Mouse (Mus musculus) left cerebral cortex, postnatal 10 days (tissue): Measurements from ENCODE around the gene Dgcr2. TPM values are rescaled to one million over a fixed set of nuclear protein-coding genes. Genes with fewer than 3 reads are reported as not detected.

Experiments used
- DNase-seq, 2 experiments: peaks; one replicate each; pipeline ENCODE4 v3.0.0; 2021 to 2022; ENCODE audit warnings: low spot score in 2 of 2, mixed read lengths in 1 of 2; ENCODE audit errors: extremely low spot score in 1 of 2
- intact Hi-C: fragments of 180-260 bp; cut with DNase I; formaldehyde crosslinking; loops from one replicate; pipeline ENCODE4 v1.15.1; 2025
- total RNA-seq, 2 experiments: library from RNA; stranded (reverse); gene quantifications; 2 replicates each; pipeline ENCODE4 v1.2.3; 2021

Dgcr2 gene
- 100 to 1,000 TPM; 106 to 107 TPM for total RNA-seq

DNA sequence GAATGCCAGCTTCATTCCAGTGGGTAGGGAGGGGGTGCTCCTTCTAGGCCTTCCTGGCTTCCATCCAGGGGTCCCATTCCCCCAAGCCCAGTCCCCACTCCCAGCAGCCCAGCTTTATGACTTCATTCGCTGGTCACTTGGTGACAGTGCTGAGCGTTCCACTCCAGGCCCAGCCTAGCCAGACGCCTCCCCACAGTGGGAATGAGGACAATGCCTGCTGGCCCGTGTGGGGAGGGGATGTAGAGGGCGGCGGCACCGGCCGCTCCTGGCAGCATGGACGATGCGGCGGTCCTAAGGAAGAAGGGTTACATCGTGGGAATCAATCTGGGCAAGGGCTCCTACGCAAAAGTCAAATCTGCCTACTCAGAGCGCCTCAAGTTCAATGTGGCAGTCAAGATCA lies at the start of gene Dgcr2, which contains the start of gene Tssk2:
Gene Dgcr2, minus strand, starts transcription at position 101 of the 400 bp plus-strand sequence.
Gene Tssk2, plus strand, starts transcription at position 176 of the 400 bp plus-strand sequence.
- intact Hi-C loops: no loop called here
- DNase-seq: peak in 1 of 2 experiments; percentile 25

DNA sequence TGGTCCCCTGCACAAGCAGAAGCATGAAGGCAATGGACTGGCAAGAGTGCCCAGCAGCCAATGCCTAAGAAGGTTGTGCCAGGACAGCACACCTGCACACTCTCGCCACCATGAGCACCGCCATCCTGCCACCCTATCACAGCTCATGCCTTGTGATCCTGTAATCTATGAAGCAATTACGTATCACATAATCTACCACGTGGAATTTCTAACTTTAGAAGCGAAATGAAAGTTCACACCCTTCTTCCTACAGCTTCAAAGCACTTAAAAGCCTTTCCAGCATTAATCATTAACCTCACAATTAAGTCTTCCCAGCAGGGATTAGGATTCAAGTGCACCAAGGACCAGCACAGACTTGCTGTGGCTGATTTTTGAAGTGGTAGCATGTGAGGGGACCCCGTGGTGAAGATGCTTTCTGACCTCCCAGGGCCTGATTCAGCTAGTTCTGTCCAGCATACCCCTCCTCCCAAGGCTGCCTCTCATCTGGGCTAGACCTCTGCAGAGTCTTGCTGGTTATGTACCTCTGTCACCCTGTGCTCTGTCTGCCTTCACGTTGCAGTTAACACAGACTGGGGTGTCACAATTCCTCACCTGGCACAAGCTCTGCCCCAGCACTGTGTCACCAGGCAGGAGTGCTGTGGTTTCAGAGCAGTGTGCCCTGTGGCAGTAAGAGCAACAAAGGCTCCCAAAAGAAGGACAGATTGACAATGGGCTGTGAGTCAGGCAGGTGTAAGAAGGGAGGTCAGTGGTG lies 46.9 kb upstream of the Dgcr2 start:
- no peak for DNase-seq
- intact Hi-C loops: no loop called here

DNA sequence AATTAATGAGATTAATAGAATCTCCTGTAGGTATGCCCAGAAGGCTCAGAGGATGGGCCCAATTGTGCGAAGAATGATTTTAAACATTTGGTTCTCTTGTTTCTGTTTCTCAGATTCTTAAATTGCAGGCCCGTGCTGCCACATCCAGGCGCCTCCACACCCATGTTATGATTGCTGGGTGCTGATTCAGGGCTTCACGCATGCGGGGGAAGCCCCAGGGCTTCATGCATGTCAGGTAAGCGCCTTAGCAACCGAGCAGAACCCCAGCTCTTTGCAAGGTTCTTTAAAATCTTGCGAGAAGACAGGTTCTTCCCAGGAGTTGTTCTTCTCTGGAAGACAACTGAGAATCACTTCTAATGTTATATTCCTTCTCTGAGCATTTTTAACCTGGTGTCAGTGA lies 45.1 kb upstream of the Dgcr2 start:
- intact Hi-C loops: no loop called here
- no peak for DNase-seq

DNA sequence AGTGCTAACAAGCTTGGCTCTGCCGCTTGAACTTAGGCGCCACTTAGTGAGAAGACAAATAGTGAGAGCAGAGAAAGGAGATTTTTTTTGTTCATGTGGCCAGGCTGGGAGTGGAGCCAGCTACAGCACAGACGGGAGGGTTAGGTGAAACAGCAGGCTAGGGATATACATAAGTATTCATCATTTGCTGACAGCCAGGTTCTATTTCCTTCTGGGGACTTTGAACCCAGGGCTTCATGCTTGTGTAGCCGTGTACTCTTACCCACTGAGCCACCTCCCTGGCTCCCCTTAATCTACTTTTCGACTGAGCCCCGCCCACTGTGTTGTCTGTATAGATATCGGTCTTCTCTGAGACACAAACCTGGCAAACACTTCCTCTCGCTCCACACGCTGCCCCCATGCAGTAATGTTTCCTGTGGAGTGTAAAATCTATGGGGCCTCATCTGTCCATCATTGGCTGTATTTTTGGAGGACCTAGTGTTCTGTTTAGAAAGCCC lies 40.9 kb upstream of the Dgcr2 start:
- intact Hi-C loops: loop anchor here (5.0 kb wide), 1 partner anchor 48 kb away; no protein-coding TSS in a partner anchor
- DNase-seq: no peak

GRCm38 (mm10) chr16:17938821-17939220 lies 40.5 kb upstream of the Dgcr2 start:
- intact Hi-C loops: loop anchor here (5.0 kb wide), 1 partner anchor 48 kb away; no protein-coding TSS in a partner anchor
- DNase-seq: peak in 1 of 2 experiments; percentile 75

GRCm38 (mm10) chr16:17938187-17938586 lies 39.8 kb upstream of the Dgcr2 start:
- intact Hi-C loops: loop anchor here (5.0 kb wide), 1 partner anchor 49 kb away; no protein-coding TSS in a partner anchor
- DNase-seq: no peak

DNA sequence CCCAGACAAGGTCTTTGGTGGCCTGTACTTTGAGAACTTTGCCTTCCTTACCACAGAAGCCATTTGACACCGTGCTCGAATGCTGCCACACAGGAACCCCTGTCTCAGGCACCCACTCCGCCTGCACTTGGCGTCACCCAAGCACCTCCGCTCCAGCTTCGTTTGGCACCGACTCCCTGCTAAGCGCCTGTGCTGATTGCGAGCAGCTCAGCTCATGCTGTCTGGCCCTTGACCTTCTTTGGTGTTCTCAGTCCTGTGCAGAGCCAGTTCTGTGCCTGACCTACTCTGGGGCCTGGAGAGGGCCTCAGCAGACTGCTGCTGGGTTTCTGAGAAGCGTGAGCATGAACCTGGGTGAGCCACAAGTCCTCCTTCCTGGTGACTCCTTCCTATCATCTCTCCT lies 38.4 kb upstream of the Dgcr2 start:
- intact Hi-C loops: loop anchor here (5.0 kb wide), 1 partner anchor 51 kb away; no protein-coding TSS in a partner anchor
- no peak for DNase-seq

DNA sequence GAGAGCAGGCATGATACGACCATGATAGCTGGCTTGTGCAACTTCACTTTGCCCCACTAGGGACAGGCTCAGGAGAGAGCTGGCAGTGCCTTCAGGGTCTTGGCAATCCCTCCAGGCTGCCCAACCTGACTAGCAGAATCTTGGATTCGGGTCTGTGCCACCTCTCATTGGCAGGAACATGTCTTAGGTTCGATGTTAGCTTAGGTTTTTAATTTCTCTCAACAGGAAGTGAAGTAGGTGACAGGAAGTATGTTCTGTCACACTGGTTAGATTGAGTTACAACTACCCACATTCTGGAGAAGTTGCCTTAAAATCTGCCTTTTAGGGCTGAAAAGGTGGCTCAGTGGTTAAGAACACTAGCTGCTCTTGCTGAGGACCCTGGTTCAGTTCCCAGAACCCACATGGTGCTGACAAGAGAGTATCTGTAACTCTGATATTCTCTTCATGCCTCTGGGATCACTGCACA lies 36.1 kb upstream of the Dgcr2 start:
- intact Hi-C loops: no loop called here
- DNase-seq: no peak

DNA sequence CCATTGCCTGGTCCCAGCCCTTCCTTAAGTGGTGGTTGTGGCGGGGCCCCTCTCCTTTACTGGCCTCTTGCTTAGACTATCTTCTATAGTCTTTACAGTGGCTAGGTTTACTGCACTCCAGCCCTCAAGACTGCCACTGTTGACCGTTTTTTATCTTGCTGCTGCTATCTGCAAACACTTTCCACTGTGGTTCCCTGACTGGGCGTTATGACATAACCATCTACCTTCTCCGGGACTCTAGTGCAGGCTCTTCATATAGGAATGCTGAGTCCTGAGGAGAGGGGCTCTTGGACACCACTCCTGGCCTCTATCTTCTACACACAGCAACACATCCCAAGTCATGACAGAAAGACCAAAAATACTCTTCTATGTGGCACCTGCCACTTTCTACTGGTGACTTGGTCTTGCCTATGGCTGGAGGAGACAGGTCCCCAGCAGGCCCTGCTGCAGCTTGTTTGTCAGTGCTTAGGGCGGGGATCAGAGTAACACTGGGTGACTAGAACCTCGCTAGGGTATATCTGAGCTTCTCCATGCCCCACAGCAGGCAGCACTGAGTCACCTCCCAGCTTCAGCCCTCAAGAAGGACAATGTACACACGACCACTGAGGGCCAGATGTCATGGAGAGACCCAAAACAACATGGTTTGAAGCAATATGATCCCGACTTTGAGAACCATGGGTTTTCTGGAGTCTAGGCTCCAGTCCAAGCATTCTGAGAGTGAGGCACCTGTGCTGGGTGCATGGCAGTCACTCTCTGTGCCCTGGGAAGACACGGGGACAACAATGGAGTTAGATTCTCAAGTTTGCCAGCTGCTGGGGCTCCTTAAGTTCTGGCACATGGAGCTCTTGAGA lies 35.5 kb upstream of the Dgcr2 start:
- no peak for DNase-seq
- intact Hi-C loops: no loop called here

DNA sequence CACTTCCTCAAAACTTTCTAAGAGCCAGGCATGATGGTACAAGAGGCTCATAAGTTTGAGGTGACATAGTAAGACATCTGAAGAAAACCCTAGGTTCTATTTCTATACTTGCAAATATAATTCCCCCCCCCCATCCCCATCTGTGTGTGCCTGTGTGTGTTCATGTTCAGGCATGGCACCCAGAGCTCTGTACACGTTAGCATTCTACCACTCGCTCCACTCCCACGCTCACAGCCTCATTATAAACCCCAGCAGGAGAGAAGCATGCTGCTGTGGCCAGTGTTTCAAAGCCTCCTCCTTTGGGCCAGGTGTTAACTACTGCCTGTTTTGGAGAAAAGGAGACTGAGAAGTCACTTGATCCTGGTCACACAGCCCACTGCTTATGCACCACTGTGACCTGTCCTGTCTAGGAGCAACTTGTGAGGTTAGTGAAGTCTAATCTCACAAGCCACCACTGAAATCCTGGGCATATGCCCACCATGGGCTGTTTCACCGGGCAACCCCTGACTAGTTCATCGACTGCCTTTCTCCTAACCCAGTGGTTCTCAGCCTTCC lies 33.6 kb upstream of the Dgcr2 start:
- DNase-seq: no peak
- intact Hi-C loops: no loop called here

DNA sequence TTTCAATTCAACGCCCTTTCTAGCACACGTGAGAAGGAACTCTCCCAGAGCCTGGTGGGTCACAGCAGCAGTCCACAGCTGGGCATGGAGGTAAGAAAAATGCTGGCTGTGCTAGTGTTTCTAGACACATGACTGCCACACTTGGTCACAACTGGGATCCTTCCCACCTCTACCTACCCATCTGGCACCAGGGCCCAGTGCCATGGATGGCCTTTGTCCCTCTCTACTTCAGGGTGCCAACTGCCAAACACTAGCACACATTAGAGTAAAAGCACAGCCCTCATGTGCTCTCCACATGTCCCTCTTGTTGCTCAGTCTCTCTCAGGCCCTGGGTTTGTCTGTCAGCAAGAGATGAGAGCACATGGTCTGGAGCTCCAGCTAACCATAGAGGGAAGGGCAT lies 31.3 kb upstream of the Dgcr2 start:
- DNase-seq: no peak
- intact Hi-C loops: loop anchor here (5.0 to 10.0 kb wide), 2 partner anchors 118 to 285 kb away; partner anchors contain the start of gene Ccdc188

- no peak for DNase-seq
- intact Hi-C loops: loop anchor here (5.0 to 10.0 kb wide), 2 partner anchors 118 to 286 kb away; partner anchors contain the start of gene Ccdc188
Observed at GRCm38 (mm10) chr16:17929211-17929610, 30.8 kb upstream of the Dgcr2 start.

DNA sequence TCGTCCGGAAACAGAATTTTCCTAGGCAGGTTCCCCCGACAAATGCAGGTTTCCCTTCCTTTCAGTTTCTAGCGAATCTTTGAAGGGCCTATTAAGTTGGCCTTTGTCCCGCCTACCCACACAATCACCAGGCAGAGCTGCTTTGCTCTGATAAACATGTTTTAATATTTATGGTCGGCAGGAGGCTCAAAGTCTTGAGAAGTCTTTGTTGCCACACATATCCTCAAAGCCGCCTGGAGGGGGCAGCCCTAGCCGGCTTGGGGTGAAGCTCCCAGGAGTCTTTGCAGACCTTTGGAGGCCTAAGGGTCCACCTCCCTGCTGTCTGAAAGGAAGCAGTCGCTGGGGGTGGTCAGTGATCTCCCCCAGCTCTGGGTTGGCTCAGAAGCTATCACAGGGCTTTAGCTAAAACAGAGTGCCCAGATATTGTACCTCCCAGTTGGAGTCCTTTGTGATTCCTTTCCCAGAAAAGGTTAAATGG lies 30.3 kb upstream of the Dgcr2 start:
- DNase-seq: peak; percentile 56 to 91
- intact Hi-C loops: loop anchor here (5.0 to 10.0 kb wide), 2 partner anchors 119 to 286 kb away; partner anchors contain the start of gene Ccdc188

- DNase-seq: peak; percentile 81 to 88
- intact Hi-C loops: loop anchor here (5.0 to 10.0 kb wide), 2 partner anchors 119 to 287 kb away; partner anchors contain the start of gene Ccdc188
Observed at GRCm38 (mm10) chr16:17928087-17928580, 29.8 kb upstream of the Dgcr2 start, which contains the start of gene Slc25a1. TSS of gene Slc25a1 (minus strand) at chr16:17928219.

GRCm38 (mm10) chr16:17927351-17928082 lies 29.2 kb upstream of the Dgcr2 start:
- DNase-seq: peak in 1 of 2 experiments; percentile 74
- intact Hi-C loops: loop anchor here (5.0 to 10.0 kb wide), 2 partner anchors 120 to 287 kb away; partner anchors contain the start of gene Ccdc188

DNA sequence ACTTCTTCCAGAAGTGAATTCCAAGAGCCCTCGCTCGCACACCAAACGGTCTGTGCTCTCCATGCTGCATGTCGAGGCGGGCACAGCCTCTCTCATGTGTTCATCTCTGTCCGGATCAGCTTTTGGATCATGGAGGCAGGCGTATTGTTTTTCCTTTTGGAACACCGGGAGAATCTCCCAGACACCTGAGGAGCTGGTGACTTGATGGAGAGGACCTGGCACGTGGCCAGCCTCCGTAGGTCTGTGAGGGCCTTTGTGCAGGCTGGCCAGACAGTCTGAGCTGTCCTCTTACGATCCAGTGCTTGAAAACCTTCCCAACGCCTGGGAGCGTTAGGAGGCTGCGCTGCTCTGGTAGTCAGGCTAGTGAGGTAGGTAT lies 23.8 kb upstream of the Dgcr2 start:
- intact Hi-C loops: loop anchor here (10.0 kb wide), 1 partner anchor 293 kb away; the partner anchor contains the start of gene Ccdc188
- DNase-seq: peak in 1 of 2 experiments; percentile 63
